Mouse (Mus musculus) thymus, adult 2 months (tissue): Measurements from ENCODE around the gene Gm20388.

ENCODE experiments used
- CTCF ChIP-seq: fragments of 200-500 bp; IDR thresholded peaks from 2 replicates; pipeline ENCODE4 v1.5.1; 2012; ENCODE audit warnings: mild to moderate bottlenecking, control low read depth, low read length, moderate library complexity, borderline replicate concordance; ENCODE audit not compliant: control insufficient read depth, poor library complexity, insufficient read depth; ENCODE audit errors: extremely low read depth
- POLR2A ChIP-seq: fragments of 200-500 bp; IDR thresholded peaks from 2 replicates; pipeline ENCODE4 v1.6.1; 2012; ENCODE audit warnings: mild to moderate bottlenecking, low read length, control low read depth, moderate library complexity; ENCODE audit not compliant: control insufficient read depth, poor library complexity, insufficient read depth; ENCODE audit errors: extremely low read depth

- no peak for TF ChIP-seq CTCF
- TF ChIP-seq POLR2A: no peak
Measured at GRCm38 (mm10) chr8:124310509-124310908, 4399.9 kb downstream of the Gm20388 start.
